Comparison of ENCODE assay signal across 8 mouse cellular contexts in the genomic region with DNA sequence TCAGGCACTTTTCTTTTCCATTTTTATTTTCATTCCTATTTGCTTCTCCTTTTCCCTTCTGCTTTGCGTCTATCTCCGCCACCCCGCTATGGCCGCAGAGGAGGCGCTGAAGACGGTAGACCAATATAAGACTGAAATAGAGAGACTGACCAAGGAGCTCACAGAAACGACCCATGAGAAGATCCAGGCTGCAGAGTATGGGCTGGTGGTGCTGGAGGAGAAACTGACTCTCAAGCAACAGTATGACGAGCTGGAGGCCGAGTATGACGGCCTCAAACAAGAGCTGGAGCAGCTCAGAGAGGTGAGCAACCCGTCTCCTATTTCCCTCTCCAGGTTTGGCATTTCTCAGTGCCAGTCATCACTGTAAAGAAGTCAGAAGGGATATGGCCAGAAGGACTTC. TPM values are rescaled to one million over a fixed set of nuclear protein-coding genes. Genes with fewer than 3 reads are reported as not detected.
DNase-seq lines count a peak whose midpoint lies in the region.

No protein-coding gene starts in this region.

- peak; percentile 1 for DNase-seq in adrenal gland, postnatal 25 days
- no peak for DNase-seq in adrenal gland, postnatal 4 days (ENCODE audit: low spot score in 2 of 2)
- DNase-seq in B cell, adult 2 months = peak; percentile 17 to 26
- peak; percentile 44 for DNase-seq in cerebellum, adult 8-10 months
- DNase-seq in forelimb bud, embryonic 11.5 days (ENCODE audit: low read depth, low spot score) = peak; percentile 6
- peak; percentile 11 for DNase-seq in kidney, postnatal 10 days
- DNase-seq in lung, postnatal 36 days = peak; percentile 2
- DNase-seq in telencephalon, adult 2 months (ENCODE audit: low read depth, low spot score) = peak; percentile 31

RNA-seq across cellular contexts. Expression of a gene that starts 0.7 kb away (rescaled TPM):
- 3.5 and 6.0 TPM in 2 replicates for total RNA-seq in adrenal gland, postnatal 25 days (2021)
- 10 to 100 TPM in 1 of 2 experiments, 1 to 10 TPM in 1; 7.9 to 10.3 TPM for total RNA-seq in adrenal gland, postnatal 4 days (2021)

Comparison
In these comparisons a context has a peak if more than half of its experiments do, and no peak if none do; other contexts are left out.
1. DNase-seq: peak in adrenal gland, postnatal 25 days (single experiment), B cell, adult 2 months (2 of 2), cerebellum, adult 8-10 months (single experiment), forelimb bud, embryonic 11.5 days (single experiment), kidney, postnatal 10 days (single experiment), lung, postnatal 36 days (single experiment) and telencephalon, adult 2 months (single experiment); none in adrenal gland, postnatal 4 days (0 of 2).